Mouse (Mus musculus): ENCODE results near the gene Mamstr.

The Mamstr gene

GRCm38 (mm10) chr7:45693921-45694591 lies 54.3 kb downstream of the Mamstr start, which contains the start of gene Sec1:
Gene Sec1, minus strand, starts transcription at chr7:45694402.
- no peak for DNase-seq

- no peak for DNase-seq
Measured at GRCm38 (mm10) chr7:45695098-45695497, 55.3 kb downstream of the Mamstr start.

Measured in cerebellum, adult 8-10 months (tissue).